Mouse (Mus musculus) cerebellum, adult 9-11 months (tissue): ENCODE measurements at regions not wholly inside any gene's neighbourhood (a gene's known extent, or its start where the extent isn't known, plus 50 kb on each side); places are given as distances from the start of the nearest gene placed in this dataset.
"Not testable (repeated sequence)": the region's sequence is repeated elsewhere in the genome, so short reads cannot be mapped to it uniquely, and the experiment has no call there.

Experiments used
- DNase-seq: peaks from one replicate; pipeline ENCODE4 v3.0.0; 2022

GRCm38 (mm10) chr3:37811429-37811828 lies 87.1 kb upstream of the Gm5148 start:
- no peak for DNase-seq

DNA sequence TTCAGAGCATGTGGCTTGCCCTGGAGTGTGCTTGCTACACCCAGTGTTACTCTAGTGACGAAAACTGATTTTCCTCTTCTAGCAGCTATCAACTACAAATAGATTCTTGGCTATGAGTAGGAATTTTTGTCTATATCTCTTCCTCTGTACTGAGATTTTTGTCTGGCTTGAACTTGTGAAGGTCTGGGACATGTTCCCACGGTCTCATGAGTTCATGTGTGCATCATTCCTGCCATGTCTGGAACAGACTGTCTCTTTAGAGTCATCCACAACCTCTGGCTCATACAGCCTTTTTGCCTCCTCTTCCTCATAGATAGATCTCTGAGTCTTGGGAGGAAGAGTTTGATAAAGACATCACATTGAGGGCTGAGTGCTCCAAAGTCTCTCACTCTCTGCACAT lies 86.5 kb upstream of the Gm5148 start:
- no peak for DNase-seq

DNA sequence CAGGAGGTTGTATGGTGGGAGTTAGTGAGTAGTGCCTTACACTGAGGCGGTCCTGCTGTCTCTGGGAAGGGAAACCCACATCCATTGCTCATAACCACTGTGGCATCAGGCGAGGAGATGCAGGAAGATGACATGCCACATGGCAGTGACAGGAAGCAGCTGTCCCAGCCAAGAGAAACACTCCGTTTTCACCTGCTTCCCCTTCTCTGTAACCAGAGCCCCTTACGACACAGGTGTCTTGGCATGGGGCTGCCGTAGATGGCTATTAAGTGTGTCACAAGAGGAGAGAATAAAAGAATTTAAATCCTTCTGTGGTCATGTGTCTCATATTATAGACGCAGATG lies 81.5 kb upstream of the Gm5148 start:
- no peak for DNase-seq

DNA sequence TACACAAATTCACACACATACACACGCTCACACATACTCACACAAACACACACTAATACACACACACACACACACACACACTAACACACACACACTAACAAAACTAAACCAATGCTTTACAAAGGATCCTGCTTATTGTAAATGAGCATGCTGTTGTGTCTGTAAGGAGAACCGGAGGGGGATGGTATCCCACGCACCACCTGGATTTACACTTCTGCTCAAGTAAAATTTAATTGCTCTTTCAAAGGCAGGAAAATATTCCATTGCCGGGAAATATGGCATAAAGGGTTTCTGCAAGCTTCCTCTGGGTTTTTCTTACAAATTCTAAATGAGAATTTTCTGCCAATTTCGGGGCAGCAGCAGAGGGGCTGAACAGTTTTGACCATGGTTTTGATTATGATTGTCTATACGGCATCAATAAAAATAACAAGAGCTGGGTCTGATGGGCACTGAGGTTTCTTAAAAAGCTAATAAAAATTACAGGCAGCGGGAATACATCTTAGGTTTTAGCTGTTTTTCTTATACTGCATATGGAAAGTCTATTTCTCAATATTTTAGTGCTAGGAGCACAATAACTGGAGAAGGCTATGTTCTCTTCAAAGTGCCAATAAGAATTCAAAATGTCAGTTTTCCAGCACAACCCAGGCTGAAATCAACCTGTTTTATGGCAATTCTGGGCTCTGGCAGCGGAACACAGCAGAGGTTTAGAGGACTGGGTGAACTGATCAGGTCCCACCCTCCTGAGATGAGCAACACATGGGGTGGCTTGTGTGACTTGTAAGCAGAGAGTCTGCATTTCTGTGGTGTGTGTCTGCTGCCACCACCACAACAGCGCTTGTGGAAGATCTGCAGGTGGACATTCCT lies 80.9 kb upstream of the Gm5148 start:
- no peak for DNase-seq

DNA sequence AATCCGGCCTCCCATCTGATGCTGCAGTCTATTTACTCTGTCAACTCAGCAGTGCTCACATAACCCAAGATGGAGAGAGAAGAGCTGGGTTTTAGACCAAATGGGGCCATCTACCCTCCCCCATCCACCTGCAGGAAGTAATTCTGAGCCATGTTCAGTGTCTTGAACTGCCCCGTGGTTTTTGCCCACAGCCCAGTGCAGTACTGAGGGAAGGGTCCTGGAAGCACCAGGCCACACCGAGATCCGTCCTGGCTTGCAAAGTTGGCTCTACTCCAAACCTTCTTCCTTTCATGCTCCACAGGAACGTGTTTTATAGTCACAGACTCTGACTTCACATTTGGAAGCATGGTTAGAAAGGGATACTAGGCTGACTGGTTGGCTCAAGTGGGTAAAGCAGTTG lies 80.0 kb upstream of the Gm5148 start:
- DNase-seq: no peak

DNA sequence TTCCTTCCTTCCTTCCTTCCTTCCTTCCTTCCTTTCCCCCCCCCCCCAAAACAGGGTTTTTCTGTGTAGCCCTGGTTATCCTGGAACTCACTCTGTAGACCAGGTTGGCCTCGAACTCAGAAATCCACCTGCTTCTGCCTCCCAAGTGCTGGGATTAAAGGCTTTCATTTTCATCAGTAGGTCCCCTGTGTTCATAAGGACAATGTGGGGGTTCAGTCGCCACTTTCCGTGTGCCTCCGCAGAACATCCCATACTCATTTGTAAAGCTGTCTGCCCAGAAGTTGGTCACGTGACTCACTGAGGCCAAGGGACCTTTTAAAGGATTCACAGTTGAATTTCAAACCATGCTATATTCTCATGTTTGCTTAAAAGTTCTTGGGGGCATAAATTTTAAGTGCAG lies 79.5 kb upstream of the Gm5148 start:
- DNase-seq: not testable (repeated sequence)

- DNase-seq: no peak
Observed at GRCm38 (mm10) chr3:37801551-37801950, 77.3 kb upstream of the Gm5148 start.

GRCm38 (mm10) chr3:37799809-37800208 lies 75.5 kb upstream of the Gm5148 start:
- DNase-seq: no peak

DNA sequence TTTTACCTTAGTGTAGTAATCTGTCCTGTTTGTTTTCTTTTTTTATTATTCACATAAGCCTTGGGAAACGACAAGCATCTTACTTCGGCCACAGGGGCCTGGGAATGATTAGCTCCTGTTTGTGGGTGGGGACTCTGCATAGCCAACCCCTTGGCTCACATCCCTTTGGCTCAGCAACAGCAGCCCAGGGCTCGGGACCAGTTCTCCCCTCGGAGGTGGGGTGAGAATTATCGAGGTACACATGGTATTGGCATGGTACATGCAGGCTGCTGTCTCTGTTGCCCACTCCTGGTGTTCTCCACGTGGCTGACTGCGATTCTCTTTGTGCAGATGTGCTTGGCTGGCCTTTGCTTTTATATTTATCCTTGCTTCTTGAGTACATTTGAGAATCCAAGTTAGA lies 65.4 kb upstream of the Gm5148 start:
- no peak for DNase-seq

DNA sequence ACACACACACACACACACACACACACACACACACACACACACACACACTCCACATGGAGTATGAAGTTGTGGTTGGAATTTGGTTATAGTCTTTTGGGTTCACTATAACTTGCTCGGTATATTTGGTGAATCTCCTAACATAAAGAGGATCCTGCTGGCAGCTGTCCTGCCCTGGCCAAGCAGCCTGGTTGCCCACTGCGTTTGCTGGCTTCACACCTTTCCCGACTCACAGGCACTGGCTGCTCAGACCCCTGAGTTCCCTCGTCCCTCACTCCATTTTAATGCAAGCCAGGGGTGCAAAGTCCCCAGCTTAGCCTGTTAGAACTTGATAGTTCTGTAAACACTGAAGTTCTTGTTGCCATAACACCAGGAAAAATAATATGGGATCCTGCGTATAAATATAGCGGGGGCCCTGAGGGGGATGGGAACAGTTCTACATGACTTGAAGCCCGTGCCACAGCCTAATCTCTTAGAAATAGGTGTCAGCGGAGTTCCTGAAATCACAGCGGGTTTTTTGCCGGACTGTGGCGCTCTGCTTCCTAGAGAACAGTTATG lies 64.9 kb upstream of the Gm5148 start:
- DNase-seq: no peak

DNA sequence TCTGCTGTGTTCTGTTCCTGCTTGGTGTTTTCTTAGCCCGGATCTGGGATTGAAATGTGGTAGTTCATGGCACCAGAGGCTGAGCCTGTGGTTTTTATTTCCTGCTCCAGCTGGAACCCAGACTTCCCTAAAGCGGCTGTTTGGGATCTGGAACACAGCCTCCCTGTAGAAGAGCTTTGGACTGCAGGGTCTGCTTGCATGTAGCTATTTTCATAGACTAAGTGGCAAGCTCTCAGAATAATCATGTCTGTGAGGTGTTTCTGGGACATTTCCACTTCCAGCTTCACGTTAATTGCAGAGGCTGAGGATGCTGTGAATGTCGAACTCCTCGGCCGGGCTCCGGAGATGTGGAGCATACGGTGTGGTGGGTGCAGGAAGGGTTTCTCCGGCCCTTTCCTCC lies 64.1 kb upstream of the Gm5148 start:
- no peak for DNase-seq

DNA sequence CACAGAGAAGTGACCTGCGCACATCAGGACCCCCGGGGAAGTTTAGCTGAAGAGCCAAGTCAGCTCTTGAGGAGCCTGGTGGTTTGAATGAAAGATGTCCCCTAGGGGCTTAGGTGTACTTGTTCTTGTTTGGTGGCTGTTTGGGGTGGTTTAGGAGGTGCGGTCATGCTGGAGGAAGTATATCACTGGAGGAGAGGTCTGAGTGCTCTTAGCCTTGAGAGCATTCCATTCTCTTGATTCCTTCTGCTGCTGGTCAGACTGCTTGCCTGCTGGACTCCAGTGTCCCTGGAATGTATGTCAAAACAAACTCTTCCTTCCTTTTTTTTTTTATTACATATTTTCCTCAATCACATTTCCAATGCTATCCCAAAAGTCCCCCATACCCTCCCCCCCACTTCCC lies 62.5 kb upstream of the Gm5148 start:
- DNase-seq: no peak

DNA sequence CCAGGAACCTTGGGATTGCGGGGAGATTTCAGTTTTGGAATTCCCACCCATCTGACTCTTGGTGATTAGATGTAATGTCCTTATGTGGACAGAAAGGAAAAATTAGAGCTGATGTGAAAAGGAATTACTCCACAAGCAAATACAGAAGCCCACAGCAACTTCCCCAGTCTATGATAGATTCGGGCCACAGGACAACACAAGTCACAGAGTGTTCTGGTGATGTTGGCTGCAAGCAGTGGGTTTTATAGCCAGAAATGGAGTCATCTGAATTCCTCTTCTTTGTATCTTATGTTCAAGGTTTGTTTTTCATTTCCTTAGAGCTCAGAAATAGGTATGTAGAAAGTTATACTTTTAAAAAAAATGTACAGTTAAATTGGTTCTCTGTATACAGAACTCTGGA lies 56.8 kb upstream of the Gm5148 start:
- DNase-seq: no peak

DNA sequence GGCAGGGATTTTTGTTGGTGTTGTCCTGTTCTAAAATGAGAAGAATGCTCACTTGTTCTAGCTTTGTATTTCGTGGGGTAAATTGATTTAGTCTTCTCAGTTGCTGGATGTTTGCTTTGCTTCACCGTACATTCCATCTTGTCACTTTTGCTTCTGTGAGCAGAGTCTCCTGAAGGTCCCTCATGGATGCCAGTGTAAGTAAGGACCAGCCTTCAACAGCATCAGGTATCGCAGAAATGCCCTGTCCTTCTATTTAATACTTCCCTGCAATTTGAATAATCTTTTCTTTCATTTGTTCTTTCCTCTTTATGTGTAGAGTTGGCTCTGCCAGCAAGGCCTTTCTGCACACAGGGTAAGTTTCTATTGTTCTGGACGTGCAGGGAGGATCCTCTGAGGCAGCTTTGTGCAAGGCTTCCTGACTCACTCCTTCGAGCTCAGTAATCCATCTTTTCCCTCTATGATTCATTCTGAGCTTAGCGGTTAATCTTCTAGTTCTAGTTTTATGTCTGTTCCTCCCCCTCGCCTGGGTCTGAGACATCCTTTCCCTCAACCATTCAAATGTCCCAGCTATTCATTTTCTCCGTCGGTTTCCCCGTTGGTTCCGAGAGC lies 55.7 kb upstream of the Gm5148 start:
- DNase-seq: no peak

DNA sequence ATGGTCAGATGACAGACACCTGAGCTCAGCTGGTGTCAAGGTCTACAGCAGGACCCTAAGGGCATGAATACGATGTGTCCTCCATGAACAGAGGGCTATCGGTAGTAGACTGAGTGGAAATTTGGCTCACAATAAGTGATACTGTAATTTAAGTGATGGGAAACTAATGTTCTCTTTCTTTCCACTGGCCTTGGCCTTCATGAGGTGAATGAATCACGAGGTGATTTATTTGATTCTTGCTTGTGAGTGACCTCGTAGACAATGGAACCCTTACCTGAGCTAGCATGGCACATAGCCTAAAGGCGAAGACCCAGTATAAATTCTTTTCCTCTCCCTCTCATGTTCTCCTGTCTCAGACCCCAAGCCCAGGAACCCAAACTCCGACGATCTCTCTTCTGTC lies 54.1 kb upstream of the Gm5148 start:
- no peak for DNase-seq

DNA sequence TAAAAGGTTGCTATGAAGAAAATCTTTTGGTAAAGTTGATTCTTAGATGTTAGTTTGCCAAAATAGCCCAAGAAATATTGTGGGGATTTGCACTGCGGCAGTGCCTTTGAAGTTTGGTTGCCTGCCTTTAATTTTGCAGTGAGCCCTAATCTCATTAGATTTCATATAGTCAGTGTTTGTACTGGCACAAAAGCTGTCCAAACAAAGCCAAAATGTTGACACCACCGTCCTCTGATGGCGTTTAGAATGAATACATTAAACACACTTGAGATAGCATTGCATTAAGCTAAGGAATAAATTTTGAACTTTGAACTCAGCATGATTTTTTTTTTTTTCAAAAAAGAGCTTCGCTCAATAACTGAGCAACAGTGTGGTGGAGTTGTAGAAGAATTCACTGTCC lies 51.9 kb upstream of the Gm5148 start:
- no peak for DNase-seq
